Mouse (Mus musculus): Measurements from ENCODE around the gene Plekhh1. TPM values are rescaled to one million over a fixed set of nuclear protein-coding genes. Genes with fewer than 3 reads are reported as not detected.

Gene Plekhh1
- 13.3 and 26.2 TPM in 2 replicates for polyA plus RNA-seq (2012; rRNA removed)

DNA sequence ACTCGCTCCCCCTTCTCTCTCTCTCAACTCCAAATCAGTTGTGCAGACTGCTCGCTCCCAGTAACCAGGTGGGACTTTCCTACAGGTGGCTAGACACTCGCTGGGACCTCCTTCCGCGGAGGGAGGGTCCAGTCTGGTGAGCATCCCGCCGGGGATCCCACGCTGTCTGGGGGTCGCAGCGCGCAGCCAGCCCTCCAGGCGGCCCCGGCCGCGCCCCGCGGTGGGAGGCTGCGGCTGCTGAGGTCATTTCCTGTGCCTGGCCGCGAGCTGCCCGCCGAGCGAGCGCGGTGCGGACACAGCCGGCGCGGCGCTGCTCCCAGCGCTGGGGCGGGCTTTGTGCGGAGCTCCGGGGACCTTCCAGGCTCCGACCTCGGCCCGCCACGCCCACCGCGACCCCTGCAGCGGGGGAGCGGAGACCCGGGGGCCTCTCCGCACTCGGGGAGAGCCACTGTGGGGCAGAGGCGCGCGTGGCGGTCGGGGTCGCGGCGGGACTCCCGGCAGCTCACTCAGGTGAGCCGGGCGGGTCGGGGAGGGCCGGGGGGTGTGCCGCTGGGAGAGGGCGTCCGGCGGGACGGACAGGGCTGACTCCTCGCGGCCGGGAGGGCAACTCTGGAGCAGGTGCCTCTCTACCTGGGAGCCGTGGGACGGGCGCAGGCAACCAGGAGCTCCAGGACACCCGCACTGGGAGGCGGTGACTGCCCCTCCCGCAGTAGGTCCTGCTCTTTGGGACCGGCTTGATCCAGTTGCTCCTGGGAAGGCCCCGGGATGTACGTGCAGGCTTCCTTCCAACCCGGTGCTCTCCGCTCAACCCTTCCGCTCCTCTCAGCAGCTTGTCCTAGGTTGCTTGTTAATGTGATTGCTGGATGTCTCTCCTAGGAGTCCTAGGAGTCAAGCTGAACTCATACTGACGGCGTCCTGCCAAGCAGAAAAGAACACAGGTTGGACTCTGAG, at the start of gene Plekhh1:
Gene Plekhh1, plus strand, starts transcription at position 253 of the 951 bp plus-strand sequence.
- no peak for DNase-seq (ENCODE audit: low read depth, low spot score)
- under 1% methylated on average over 80 of the region's 80 CpGs for WGBS

- WGBS, result 35% methylated on average over 5 of the region's 5 CpGs
- no peak for DNase-seq (ENCODE audit: low read depth, low spot score)
These were observed 48.3 kb upstream of the Plekhh1 start for GRCm38 (mm10) chr12:78980683-78981091.

DNA sequence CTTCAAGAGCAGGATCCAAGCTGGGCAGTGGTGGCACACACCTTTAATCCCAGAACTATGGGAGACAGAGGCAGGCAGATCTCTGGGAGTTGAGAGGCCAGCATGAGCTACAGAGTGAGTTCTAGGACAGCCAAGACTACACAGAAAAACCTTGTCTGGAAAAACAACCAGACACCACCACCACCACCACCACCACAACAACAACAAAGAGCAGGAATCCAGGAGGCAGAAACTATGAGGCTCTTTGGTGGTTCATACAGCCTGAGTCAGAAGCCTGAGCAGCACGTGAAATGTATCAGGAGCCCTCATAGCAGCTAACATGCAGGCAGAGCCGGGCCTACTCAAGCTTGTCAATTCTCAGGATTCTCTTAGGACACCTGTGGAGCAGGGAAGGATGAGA, 47.8 kb upstream of the Plekhh1 start:
- no peak for DNase-seq (ENCODE audit: low read depth, low spot score)
- WGBS, result 75% methylated on average over 2 of the region's 2 CpGs

GRCm38 (mm10) chr12:78981938-78982825, 46.8 kb upstream of the Plekhh1 start:
- no peak for DNase-seq (ENCODE audit: low read depth, low spot score)
- 40% methylated on average over 9 of the region's 9 CpGs for WGBS

GRCm38 (mm10) chr12:78983296-78984034, 45.5 kb upstream of the Plekhh1 start:
- 27% methylated on average over 9 of the region's 9 CpGs for WGBS
- no peak for DNase-seq (ENCODE audit: low read depth, low spot score)

GRCm38 (mm10) chr12:78984035-78984432, 44.9 kb upstream of the Plekhh1 start:
- no peak for DNase-seq (ENCODE audit: low read depth, low spot score)
- WGBS, result 22% methylated on average over 3 of the region's 3 CpGs

- 55% methylated on average over 9 of the region's 9 CpGs for WGBS
These were observed 41.3 kb upstream of the Plekhh1 start for GRCm38 (mm10) chr12:78987581-78988081.

DNA sequence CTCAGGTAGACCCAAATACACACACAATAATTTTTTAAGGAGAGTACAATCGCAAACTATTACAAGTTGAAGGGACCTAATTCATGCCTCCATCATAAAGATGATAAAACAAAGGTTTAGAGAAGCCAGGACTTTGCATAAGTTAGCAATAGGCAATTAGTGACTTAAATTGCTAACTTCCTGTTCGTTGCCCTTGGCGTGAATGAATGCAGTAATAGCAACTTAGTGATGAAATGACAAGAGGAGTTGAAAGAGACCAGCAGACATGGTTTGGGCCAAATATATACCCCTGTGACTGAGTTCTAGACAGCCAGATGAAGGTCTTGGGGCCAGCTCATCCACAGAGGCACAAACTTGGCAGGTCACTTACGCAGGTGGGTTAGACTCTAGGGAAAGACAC, 32.7 kb upstream of the Plekhh1 start:
- WGBS, result 76% methylated on average over 4 of the region's 4 CpGs
- DNase-seq (ENCODE audit: low read depth, low spot score), result no peak

More at GRCm38 (mm10) chr12:78987581-78988081, 41.3 kb upstream of the Plekhh1 start:
- DNase-seq (ENCODE audit: low read depth, low spot score), result no peak

- WGBS, result 52% methylated on average over 7 of the region's 7 CpGs
- DNase-seq (ENCODE audit: low read depth, low spot score), result no peak
These were observed 32.3 kb upstream of the Plekhh1 start for GRCm38 (mm10) chr12:78996711-78997110.

DNA sequence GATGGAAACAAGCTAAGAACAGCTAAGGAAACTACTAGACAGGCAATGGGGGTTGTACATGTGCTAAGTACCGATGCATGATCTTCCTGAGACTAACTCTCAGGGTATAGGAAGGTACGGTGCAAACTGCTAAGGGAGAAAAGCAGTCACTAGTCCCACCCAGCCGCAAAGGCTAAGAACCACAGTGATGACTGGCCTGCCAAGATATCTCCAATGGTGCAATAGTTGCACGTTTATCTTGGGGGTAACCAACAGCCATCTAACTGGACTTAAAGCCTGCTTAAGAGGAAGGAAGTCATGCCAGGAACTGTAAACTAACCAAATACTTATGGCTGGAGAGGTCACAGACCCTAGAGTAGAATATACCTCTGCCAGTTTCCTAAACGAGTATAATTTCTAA, 26.6 kb upstream of the Plekhh1 start:
- DNase-seq (ENCODE audit: low read depth, low spot score), result no peak
- 79% methylated on average over 5 of the region's 5 CpGs for WGBS

- DNase-seq (ENCODE audit: low read depth, low spot score), result no peak
- 86% methylated on average over 3 of the region's 3 CpGs for WGBS
These were observed 26.0 kb upstream of the Plekhh1 start for GRCm38 (mm10) chr12:79002978-79003377.

DNA sequence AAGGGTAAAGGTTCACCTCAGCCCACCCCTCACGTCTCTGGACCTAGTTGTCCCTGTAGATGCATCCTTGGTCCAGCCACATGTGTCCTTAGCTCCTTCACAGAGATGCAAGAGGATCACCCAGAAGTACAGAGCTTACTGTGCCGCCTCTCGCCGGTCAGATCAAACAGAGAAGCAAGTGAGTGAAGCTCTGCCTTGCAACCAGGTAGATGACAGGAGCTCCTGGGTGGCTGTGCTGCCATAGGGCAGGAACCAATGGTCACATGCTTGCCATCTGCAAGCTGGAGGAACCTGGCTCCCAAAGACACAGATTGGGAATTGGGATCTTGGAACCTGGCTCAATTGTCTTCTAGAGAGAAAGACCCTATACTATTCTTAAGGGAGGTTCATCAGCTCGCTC, 23.5 kb upstream of the Plekhh1 start:
- no peak for DNase-seq (ENCODE audit: low read depth, low spot score)
- WGBS, result 86% methylated on average over 5 of the region's 5 CpGs

- DNase-seq (ENCODE audit: low read depth, low spot score), result no peak
- WGBS, result 42% methylated on average over 9 of the region's 9 CpGs
These were observed 22.9 kb upstream of the Plekhh1 start for GRCm38 (mm10) chr12:79006076-79006475.

GRCm38 (mm10) chr12:79006478-79007125, 22.4 kb upstream of the Plekhh1 start:
- WGBS, result under 1% methylated on average over 53 of the region's 53 CpGs
- DNase-seq (ENCODE audit: low read depth, low spot score), result no peak

DNA sequence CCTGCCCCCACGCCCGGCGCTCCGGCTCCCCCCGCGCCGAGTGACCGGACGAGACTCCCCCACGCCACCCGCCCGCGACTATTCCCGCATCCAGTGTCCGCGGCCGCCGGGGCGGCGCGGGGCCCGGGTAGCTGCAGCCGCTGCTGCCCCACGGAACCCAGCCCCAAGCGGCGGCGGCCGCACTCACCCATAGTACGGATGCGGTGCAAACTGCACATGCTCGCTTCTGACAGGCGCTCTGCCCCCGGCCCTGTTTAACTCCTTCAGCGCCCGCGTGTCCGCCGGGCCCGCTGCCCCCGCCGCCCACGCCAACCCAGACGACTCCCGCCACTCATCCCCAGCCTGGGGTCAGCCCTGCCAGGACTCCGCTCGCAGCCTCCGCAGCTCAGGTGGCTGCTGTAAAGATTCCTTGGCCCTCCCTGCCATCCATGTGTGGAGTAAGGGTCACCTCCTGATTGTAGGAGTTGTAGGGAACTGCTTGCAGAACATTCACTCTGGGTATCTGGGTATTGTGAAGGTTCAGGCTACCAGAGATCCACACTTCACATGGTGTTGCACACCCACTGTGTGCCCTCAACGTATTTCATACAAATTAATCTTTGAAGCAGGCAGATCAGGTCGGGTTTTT, 21.7 kb upstream of the Plekhh1 start, which contains the start of gene Tmem229b:
Gene Tmem229b, minus strand, starts transcription at position 502 of the 628 bp plus-strand sequence.
- WGBS, result 4% methylated on average over 49 of the region's 49 CpGs
- DNase-seq (ENCODE audit: low read depth, low spot score), result no peak

DNA sequence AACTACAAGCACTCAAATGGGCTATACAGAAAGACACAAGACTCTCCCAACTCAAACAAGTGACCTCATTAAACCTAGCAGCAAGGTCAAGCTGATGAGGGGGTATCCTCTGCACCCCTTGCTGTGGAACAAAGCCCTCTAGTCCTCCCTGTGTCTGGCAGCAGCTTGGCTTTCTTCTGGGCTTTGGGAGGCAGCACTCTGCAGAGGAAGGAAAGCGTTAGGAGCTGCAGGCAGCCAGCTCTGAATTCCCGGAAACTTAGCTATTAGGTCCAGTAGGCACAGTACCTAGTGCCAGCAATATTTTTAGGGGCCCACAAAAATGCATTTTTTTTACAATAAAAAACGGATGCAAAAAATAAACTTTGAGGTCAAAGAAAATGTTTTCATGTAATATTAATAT, 18.4 kb upstream of the Plekhh1 start:
- no peak for DNase-seq (ENCODE audit: low read depth, low spot score)
- 37% methylated on average over 3 of the region's 3 CpGs for WGBS

- 55% methylated on average over 5 of the region's 5 CpGs for WGBS
- no peak for DNase-seq (ENCODE audit: low read depth, low spot score)
These were observed 12.9 kb upstream of the Plekhh1 start for GRCm38 (mm10) chr12:79016109-79016508.

GRCm38 (mm10) chr12:79017994-79018399, 11.0 kb upstream of the Plekhh1 start:
- DNase-seq (ENCODE audit: low read depth, low spot score), result no peak
- WGBS, result 30% methylated on average over 4 of the region's 4 CpGs

Measured in large intestine, adult 2 months (tissue).